Mouse (Mus musculus) ES-E14 (cell line): Measurements from ENCODE around the gene Slc22a20.

Experiments
- CHD2 ChIP-seq: IDR thresholded peaks from 2 replicates; pipeline ENCODE4 v1.6.1; 2014; ENCODE audit warnings: mild to moderate bottlenecking, low read depth, low read length, inconsistent platforms
- MAFK ChIP-seq: IDR thresholded peaks from 2 replicates; pipeline ENCODE4 v1.6.1; 2014; ENCODE audit warnings: mild to moderate bottlenecking, low read depth, low read length, inconsistent platforms; ENCODE audit not compliant: insufficient read depth
- ZC3H11A ChIP-seq: IDR thresholded peaks from 2 replicates; pipeline ENCODE4 v1.6.1; 2012; ENCODE audit warnings: low read depth, mild to moderate bottlenecking, inconsistent platforms, low read length, borderline replicate concordance
- ZNF384 ChIP-seq: IDR thresholded peaks from 2 replicates; pipeline ENCODE4 v1.6.1; 2012; ENCODE audit warnings: low read depth, low read length, inconsistent platforms

GRCm38 (mm10) chr19:5927532-5927931, 58.4 kb downstream of the Slc22a20 start:
- TF ChIP-seq CHD2 = no peak
- TF ChIP-seq MAFK = no peak
- no peak for TF ChIP-seq ZNF384
- no peak for TF ChIP-seq ZC3H11A
